Mouse (Mus musculus) forebrain, embryonic 11.5 days (tissue): ENCODE data around the gene Tat. TPM values are rescaled to one million over a fixed set of nuclear protein-coding genes. Genes with fewer than 3 reads are reported as not detected.
"Not testable (repeated sequence)": the region's sequence is repeated elsewhere in the genome, so short reads cannot be mapped to it uniquely, and the experiment has no call there.

Source experiments
- ATAC-seq: fragments of 200-750 bp; cut with Nextera tagmentation; replicated peaks from 2 replicates; pipeline ENCODE4 v1.8.0; 2017; ENCODE audit warnings: moderate TSS enrichment; ENCODE audit not compliant: low FRiP score
- DNase-seq: peaks from one replicate; pipeline ENCODE4 v3.0.0-alpha.2; 2017; ENCODE audit warnings: low spot score
- H3K27ac ChIP-seq: fragments of 300-500 bp; sonication (generic); 2 replicates; pipeline ENCODE4 v1.5.1; 2014; ENCODE audit warnings: low read depth, low read length
- H3K27me3 ChIP-seq: fragments of 300-500 bp; sonication (generic); 2 replicates; pipeline ENCODE4 v1.6.1; 2014; ENCODE audit warnings: mild to moderate bottlenecking, low read length, mixed read lengths; ENCODE audit not compliant: control insufficient read depth, insufficient read depth
- H3K36me3 ChIP-seq: fragments of 300-500 bp; sonication (generic); 2 replicates; pipeline ENCODE4 v1.6.1; 2014; ENCODE audit warnings: mild to moderate bottlenecking, low read length, moderate library complexity, mixed read lengths; ENCODE audit not compliant: control insufficient read depth, insufficient read depth
- H3K4me1 ChIP-seq: fragments of 300-500 bp; sonication (generic); replicated peaks from 2 replicates; pipeline ENCODE4 v1.6.1; 2014; ENCODE audit warnings: low read length, mixed read lengths; ENCODE audit not compliant: control insufficient read depth, insufficient read depth
- H3K4me2 ChIP-seq: fragments of 300-500 bp; sonication (generic); 2 replicates; pipeline ENCODE4 v1.6.1; 2014; ENCODE audit warnings: low read depth, mild to moderate bottlenecking, low read length, moderate library complexity, mixed read lengths; ENCODE audit not compliant: severe bottlenecking
- H3K4me3 ChIP-seq: fragments of 300-500 bp; sonication (generic); 2 replicates; pipeline ENCODE4 v1.5.1; 2014; ENCODE audit warnings: low read depth, low read length
- H3K9ac ChIP-seq: fragments of 300-500 bp; sonication (generic); 2 replicates; pipeline ENCODE4 v1.6.1; 2014; ENCODE audit warnings: low read length
- H3K9me3 ChIP-seq: fragments of 300-500 bp; sonication (generic); 2 replicates; pipeline ENCODE4 v1.6.1; 2016; ENCODE audit warnings: low read length, mixed read lengths; ENCODE audit not compliant: control insufficient read depth
- WGBS: fragments of 180-500 bp; shearing (Covaris S2); extraction: QIAGEN DNeasy Blood & Tissue Kit; methylation state at CpG from one replicate; pipeline ENCODE4 v1.1.7; 2014; 5-methylcytosine and 5-hydroxymethylcytosine counted together
- polyA plus RNA-seq: library from polyadenylated mRNA; unstranded; fragments of >200 nt; fragmentation: Nextera tagmentation; extraction: Ambion mirVana; gene quantifications from 2 replicates; pipeline ENCODE4 v1.2.1, GENCODE M21; 2014

Gene Tat
- polyA plus RNA-seq, 1 experiment from 2014 or later = not detected

- WGBS = 68% methylated on average over 8 of the region's 8 CpGs
- H3K4me2 ChIP-seq = no peak overlapping the region
These were observed 18.8 kb downstream of the Tat start for GRCm38 (mm10) chr8:110008995-110009446.

GRCm38 (mm10) chr8:110010868-110011267 is 20.6 kb downstream of the Tat start:
- H3K36me3 ChIP-seq = no peaks in the 10 kb centered on the region
- no peak overlapping the region for H3K4me3 ChIP-seq
- no peaks in the 10 kb centered on the region for H3K4me1 ChIP-seq
- H3K9ac ChIP-seq = no peak overlapping the region
- H3K4me2 ChIP-seq = no peak overlapping the region
- H3K27me3 ChIP-seq = no peaks in the 10 kb centered on the region
- peak; percentile 73 for DNase-seq
- no peak for ATAC-seq
- H3K9me3 ChIP-seq = no peaks in the 10 kb centered on the region
- H3K27ac ChIP-seq = no peak overlapping the region
- 40% methylated on average over 5 of the region's 5 CpGs for WGBS

More at GRCm38 (mm10) chr8:110008995-110009446, 18.8 kb downstream of the Tat start:
- DNase-seq (no peak), ATAC-seq (no peak)
- Histone ChIP-seq H3K9me3 (no peaks in the 10 kb centered on the region), H3K4me3 (no peak overlapping the region), H3K36me3 (no peaks in the 10 kb centered on the region), H3K27ac (no peak overlapping the region), H3K27me3 (no peaks in the 10 kb centered on the region), H3K9ac (no peak overlapping the region; the same call in 1 of the 2 replicates), H3K4me1 (no peaks in the 10 kb centered on the region)

GRCm38 (mm10) chr8:110022081-110022480 is 31.8 kb downstream of the Tat start:
- DNase-seq (peak; percentile 33), ATAC-seq (no peak)
- Histone ChIP-seq H3K4me3 (no peak overlapping the region), H3K27me3 (no peaks in the 10 kb centered on the region), H3K4me1 (no peaks in the 10 kb centered on the region), H3K4me2 (no peak overlapping the region), H3K9me3 (no peaks in the 10 kb centered on the region), H3K9ac (no peak overlapping the region), H3K27ac (no peak overlapping the region), H3K36me3 (no peaks in the 10 kb centered on the region)
- 64% methylated on average over 6 of the region's 6 CpGs for WGBS

- ATAC-seq (no peak), DNase-seq (no peak)
- no peak overlapping the region for H3K27ac ChIP-seq
- no peaks in the 10 kb centered on the region for H3K36me3 ChIP-seq
- H3K9ac ChIP-seq = no peak overlapping the region
- no peaks in the 10 kb centered on the region for H3K9me3 ChIP-seq
- H3K4me3 ChIP-seq = no peak overlapping the region
- 95% methylated on average over 10 of the region's 10 CpGs for WGBS
- no peaks in the 10 kb centered on the region for H3K4me1 ChIP-seq
- H3K27me3 ChIP-seq = no peaks in the 10 kb centered on the region
- no peak overlapping the region for H3K4me2 ChIP-seq
These were observed 32.6 kb downstream of the Tat start for GRCm38 (mm10) chr8:110022768-110023344.

GRCm38 (mm10) chr8:110033771-110034170 is 43.5 kb downstream of the Tat start:
- not testable (repeated sequence) for H3K4me2 ChIP-seq

GRCm38 (mm10) chr8:110034331-110034730 is 44.1 kb downstream of the Tat start:
- Histone ChIP-seq H3K36me3 (no peaks in the 10 kb centered on the region), H3K4me1 (no peaks in the 10 kb centered on the region), H3K4me2 (no peak overlapping the region), H3K9ac (no peak overlapping the region), H3K27ac (no peak overlapping the region), H3K4me3 (no peak overlapping the region), H3K9me3 (no peaks in the 10 kb centered on the region), H3K27me3 (no peaks in the 10 kb centered on the region)
- 63% methylated on average over 4 of the region's 4 CpGs for WGBS
- DNase-seq (no peak), ATAC-seq (no peak)

More at GRCm38 (mm10) chr8:110033771-110034170, 43.5 kb downstream of the Tat start:
- ATAC-seq, H3K9me3 ChIP-seq, H3K27me3 ChIP-seq, H3K9ac ChIP-seq, H3K4me3 ChIP-seq, H3K4me1 ChIP-seq, H3K36me3 ChIP-seq, DNase-seq, H3K27ac ChIP-seq: not testable (repeated sequence)
- WGBS = 35% methylated on average over 8 of the region's 8 CpGs

- no peaks in the 10 kb centered on the region for H3K27me3 ChIP-seq
- no peaks in the 10 kb centered on the region for H3K36me3 ChIP-seq
- H3K9me3 ChIP-seq = no peaks in the 10 kb centered on the region
- no peak overlapping the region for H3K9ac ChIP-seq
- ATAC-seq (no peak), DNase-seq (no peak)
- no peak overlapping the region for H3K4me3 ChIP-seq
- WGBS = 81% methylated on average over 2 of the region's 2 CpGs
- H3K27ac ChIP-seq = no peak overlapping the region
- H3K4me1 ChIP-seq = no peaks in the 10 kb centered on the region
- H3K4me2 ChIP-seq = no peak overlapping the region
These were observed 45.9 kb downstream of the Tat start for GRCm38 (mm10) chr8:110036156-110036555.

GRCm38 (mm10) chr8:110039216-110039615 is 49.0 kb downstream of the Tat start:
- Histone ChIP-seq H3K36me3 (no peaks in the 10 kb centered on the region), H3K9ac (no peak overlapping the region), H3K9me3 (peaks cover 3% of the 10 kb centered on the region; the same call in 1 of the 2 replicates), H3K27me3 (no peaks in the 10 kb centered on the region), H3K27ac (no peak overlapping the region), H3K4me2 (no peak overlapping the region), H3K4me3 (no peak overlapping the region), H3K4me1 (no peaks in the 10 kb centered on the region)
- no peak for ATAC-seq
- 48% methylated on average over 7 of the region's 7 CpGs for WGBS
- no peak for DNase-seq

- H3K4me3 ChIP-seq = no peak within 1 kb of the TSS
- ATAC-seq = no peak
- H3K36me3 ChIP-seq = no peaks in the 10 kb centered on the region
- peaks cover 3% of the 10 kb centered on the region; the same call in 1 of the 2 replicates for H3K9me3 ChIP-seq
- no peak within 1 kb of the TSS for H3K27ac ChIP-seq
- no peaks in the 10 kb centered on the region for H3K27me3 ChIP-seq
- 87% methylated on average over 5 of the region's 5 CpGs for WGBS
- no peak for DNase-seq
- H3K9ac ChIP-seq = no peak within 1 kb of the TSS
- H3K4me2 ChIP-seq = no peak within 1 kb of the TSS
- no peaks in the 10 kb centered on the region for H3K4me1 ChIP-seq
These were observed 49.4 kb downstream of the Tat start, which contains the start of gene Chst4 for GRCm38 (mm10) chr8:110039659-110040058. TSS of gene Chst4 (minus strand) at chr8:110039740.
